Mouse (Mus musculus) mouse embryonic stem cell (cell line): Measurements from ENCODE around the gene Tbx3.

Source experiments
- in situ Hi-C, 2 experiments: fragments of 300-500 bp; cut with MboI; formaldehyde crosslinking; loops; 1 replicate in 1 of 2; 3 replicates in 1 of 2; pipeline ENCODE4 v1.14.3; 2019 to 2020; ENCODE audit warnings: low sequenced_read_pairs in 2 of 2, low pct_unique_long_range_greater_than_20kb in 1 of 2, mixed read lengths in 1 of 2; ENCODE audit not compliant: unreplicated experiment in 1 of 2

Gene Tbx3

DNA sequence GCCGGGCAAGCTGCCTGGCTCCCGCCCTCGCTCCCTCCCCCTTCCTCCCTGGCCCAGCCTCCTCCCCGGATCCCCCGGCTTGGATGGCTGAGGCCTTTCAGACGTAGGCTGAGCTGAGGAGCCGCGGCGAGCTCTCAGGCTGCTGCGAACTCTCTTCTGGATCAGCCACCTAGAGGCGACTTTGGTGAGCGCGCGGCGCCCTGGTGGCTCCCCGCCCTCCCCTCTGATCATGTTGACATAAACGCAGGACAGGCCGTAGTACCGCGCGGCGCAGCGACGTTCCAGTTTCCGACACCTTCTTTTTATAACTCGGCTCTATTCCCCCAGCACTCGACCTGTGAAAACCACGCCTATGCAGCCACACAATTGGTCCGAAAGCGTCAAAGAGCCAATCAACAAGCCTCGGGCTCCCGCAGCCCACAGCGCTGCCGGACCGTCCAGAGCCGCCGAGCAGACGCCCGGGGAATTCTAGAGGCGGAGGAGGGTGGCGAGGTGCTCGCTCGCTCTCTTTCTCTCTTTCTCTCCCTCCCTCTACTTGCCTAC lies at the start of gene Tbx3:
Gene Tbx3, plus strand, starts transcription at position 104 of the 543 bp plus-strand sequence.
- in situ Hi-C loops, result loop anchor here (5.0 to 25.0 kb wide), 2 partner anchors 88 to 767 kb away; partner anchors contain the start of gene Lhx5 (in 1 of the 2)

DNA sequence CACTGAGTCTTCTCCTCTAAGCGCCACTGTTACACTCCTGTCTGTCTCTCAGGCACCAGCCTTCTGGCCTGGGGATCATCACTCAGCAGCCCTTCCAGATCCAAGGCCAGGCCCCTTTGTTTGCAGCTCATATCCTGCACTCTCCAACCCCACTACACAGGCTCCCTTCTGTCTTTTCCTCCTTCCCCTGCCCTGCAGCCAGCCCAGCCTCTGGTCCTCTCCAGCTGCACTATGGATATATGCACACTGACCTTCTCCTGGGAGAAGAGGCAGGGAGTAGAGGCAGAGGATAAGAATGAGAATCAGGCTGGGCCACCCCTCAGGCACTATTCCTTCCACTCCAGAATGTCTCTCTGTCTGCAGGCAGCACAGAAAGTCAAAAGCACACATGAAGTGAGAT lies 48.4 kb upstream of the Tbx3 start:
- in situ Hi-C loops, result no loop called here

DNA sequence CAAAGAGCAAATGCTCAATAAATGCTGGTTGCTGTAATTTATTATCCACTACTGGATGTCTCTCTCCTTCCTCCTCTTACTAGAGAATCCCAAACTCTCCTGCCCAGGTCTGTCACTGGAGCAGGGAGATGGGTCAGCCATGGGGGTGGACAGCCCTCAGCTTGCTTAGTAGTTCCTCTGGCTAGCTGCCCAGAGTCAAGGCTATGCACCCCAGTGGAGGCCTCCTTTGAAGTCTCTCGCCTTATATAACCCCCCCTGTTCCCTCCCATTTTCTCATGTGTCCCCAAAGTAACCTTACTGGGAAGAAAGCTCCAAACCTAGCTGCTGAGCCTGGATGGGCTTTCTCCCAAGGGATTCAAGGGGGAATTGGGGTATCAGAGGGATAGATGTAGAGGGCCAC lies 45.9 kb upstream of the Tbx3 start:
- in situ Hi-C loops, result no loop called here

DNA sequence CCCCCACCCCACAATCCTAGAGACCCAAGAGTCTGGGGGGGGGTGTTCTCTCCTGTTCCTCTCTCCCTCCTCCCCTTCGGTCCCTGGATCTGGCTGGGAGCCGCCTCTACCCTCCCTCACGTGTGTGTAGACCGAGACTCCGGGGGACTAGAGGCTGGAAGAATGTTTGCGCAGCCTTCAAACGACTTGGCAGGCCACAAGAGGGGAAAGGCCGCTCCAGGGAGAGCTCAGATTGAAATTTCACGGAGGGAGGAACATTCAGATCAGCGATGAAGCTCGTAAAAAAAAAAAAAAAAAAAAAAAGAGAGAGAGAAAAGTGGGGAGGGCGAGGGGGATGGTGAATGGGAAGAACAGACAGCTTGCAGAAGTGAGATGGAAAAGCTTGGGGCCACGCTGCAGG lies 44.9 kb upstream of the Tbx3 start:
- in situ Hi-C loops, result no loop called here

DNA sequence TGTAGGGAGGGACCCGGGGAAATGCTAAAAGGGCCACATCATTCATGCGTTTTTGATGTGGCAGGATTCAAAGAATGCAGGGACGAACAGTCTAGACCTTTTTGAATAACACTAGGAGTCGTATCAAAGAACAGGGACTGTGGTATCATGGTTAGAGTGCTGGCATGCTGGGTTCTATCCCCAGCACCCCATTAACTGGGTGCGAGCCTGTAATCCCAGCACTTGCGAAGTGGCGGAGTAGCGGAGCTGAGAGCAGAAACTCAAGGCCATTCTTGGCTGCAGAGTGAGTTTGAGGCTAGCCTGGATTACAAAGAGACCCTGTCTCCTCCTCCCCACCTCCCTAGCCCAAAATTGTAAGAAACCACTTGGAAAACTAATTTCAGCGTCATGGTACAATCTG lies 44.3 kb upstream of the Tbx3 start:
- in situ Hi-C loops, result no loop called here

DNA sequence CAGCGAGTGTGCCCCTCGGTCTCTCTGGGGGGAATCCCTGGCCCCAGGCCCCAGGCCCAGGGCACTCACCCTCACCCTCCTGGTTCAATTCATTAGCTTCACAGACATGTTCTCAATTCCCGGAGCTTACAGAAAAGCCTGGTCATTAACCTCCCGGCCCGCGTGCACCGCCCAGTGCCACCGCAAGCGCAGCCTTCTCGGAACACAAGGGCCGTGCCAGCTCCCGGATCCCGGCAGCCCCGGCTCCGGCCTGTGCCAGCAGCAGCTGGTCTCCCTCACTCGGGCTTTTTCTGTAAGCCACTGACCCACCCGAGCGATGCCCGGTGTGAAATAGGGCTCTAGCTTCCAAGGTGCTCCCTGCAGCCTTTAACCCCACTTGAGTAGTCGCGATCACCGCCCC lies 43.8 kb upstream of the Tbx3 start:
- in situ Hi-C loops, result no loop called here

DNA sequence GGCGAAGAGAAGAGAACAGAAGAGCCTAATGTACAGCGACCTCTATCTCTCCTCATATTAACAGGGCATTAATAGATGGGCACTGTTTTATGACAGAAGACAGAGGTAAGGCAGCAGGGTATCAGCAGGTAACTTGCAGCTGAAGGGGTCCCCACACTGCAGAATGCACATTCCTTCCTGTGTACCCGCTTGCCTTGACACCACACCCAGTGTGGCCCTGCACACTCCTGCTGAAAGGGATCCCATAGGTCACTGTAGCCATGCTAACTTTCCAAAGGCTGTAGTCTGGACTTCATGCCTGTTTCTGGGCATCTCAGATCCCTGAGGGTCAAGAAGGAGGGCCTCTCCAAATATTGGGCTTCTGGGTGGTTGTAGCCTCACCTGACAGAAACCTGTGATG lies 42.4 kb upstream of the Tbx3 start:
- in situ Hi-C loops, result no loop called here

DNA sequence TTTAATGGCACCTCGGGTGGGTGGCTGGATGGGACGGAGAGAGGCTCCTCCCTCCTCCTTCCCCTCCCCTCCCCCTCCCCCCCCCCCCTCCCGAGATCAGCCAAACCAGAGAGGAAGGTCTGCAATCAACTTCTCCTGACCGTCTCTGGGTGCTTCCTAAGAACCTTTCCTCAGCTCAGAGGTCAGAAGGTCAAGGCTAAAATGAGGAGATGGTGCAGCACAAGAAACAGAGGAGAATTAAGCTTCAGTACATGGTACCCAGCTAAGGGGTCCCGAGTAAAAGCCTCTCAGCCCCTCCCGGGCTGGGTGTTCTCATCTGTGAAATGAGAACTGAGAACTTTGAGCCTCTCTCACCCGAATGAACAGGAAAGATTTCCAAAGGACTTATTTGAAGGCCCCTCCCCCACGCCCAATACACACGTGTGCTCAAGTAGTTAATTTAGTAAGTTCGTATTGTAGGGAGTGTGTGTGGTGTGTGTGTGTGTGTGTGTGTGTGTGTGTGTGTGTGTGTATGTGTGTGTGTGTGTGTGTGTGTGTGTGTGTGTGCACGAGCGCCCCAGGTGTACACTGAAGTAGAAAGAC lies 41.6 kb upstream of the Tbx3 start:
- in situ Hi-C loops, result no loop called here

DNA sequence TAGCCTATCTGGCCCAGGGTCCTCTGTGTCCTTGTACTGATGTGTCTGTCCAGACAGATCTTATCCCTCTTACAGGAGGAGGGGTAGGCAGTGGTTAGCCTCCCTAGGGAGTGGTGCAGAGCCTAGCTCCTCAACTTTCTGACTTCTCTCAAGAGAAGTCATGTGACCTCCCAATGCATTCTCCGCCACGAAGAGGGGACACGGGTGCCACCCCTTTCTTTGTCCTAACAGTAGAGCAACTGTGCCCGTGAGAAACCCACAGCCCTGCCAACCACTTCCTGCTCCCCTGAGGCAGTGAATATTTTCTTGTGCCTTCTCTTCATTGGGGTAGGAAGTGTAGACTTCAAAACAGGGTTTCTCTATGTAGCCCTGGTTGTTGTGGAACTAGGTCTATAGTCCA lies 36.9 kb upstream of the Tbx3 start:
- in situ Hi-C loops, result no loop called here

DNA sequence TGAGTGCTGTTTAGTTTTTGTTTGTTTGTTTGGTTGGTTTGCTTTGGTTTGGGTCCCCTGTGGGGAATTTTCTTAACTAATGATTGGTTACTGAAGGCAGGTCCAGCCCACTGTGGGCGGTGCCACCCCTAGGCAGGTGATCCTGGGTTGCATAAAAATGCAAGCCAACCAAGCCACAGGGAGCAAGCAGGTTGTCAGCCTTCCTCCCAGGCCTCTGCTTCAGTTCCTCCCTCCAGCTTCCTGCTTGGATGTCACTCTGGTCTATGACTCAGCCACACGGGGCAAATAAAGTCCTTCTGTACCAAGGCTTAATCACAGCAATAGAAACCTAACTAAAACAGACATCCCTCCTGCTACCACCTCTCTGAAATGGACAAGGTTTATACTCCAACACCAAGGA lies 35.6 kb upstream of the Tbx3 start:
- in situ Hi-C loops, result no loop called here

DNA sequence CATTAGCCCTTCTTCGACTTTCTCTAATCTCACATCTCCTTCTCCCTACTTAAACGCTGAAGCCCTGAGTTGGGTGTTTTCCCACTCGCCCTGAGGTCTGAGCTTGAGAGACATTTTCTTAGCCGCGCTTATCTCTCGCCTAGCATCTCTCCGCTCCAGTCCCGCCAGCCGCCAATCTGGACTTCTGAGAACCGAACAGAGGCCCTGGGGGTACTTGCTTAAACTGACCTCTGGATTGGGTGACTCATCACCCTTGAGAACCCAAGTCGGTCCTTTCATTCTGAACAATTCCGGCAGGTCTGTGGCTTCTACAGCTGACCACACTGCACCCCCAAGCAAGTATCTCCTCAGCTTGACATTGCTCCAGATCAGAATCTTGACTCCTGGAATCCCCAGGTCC lies 32.2 kb upstream of the Tbx3 start:
- in situ Hi-C loops, result no loop called here

DNA sequence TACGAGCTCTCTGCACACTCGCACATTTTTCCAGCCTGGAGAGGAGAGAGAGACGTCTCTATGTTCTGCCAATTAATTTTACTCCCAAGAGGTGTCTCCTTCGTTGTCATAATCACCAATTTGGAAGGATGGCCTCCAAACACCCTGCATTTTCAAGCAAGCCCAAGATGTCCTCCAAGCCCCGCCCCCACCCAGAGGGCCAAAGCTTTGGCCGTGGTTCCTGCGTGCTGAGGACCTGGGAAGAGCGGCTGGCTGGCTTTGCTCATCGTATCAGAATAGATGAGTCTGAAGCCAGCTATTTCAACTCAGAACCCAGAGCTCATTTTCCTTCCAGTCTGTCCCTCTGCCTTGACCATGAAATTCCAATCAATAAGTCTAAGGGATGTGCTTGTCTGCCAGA lies 29.4 kb upstream of the Tbx3 start:
- in situ Hi-C loops, result no loop called here

DNA sequence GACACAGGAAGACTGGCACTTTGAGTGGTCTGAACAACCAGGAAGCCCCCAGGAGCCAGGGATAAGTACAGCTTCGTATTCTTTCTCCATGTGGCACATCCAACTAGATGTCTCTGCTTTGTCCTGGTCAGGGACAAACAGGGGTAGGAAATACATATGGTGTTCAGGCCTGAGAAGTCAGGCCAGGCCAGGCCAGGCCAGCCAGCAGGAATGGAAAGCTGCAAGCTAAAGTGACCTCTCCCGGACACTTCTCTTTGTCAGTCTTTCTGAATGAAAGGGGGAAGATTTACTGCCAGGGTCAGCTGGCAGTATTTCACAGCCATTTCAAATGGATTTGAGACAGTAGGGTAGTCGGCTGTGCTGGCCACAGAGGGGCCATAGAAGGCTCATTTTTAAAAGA lies 28.8 kb upstream of the Tbx3 start:
- in situ Hi-C loops, result no loop called here

DNA sequence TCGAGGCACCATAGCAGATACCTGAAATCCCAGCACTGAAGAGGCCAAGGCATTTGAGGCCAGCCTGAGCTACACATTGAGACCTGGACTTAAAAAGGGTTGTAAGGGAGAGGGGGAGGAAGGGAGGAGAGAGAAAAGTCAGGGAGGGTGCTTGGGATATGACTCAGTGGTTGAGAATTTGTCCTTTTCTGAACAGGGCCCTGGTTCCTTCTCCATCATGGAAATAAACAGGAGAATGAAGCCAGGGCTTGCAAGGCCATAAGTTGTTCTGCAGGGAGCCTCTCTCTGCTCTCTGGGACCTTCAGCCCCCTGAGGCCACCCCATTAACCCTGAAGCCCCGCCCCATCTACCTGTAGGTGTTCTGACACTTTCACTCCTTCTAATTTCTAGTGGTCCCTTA lies 23.5 kb upstream of the Tbx3 start:
- in situ Hi-C loops, result no loop called here

DNA sequence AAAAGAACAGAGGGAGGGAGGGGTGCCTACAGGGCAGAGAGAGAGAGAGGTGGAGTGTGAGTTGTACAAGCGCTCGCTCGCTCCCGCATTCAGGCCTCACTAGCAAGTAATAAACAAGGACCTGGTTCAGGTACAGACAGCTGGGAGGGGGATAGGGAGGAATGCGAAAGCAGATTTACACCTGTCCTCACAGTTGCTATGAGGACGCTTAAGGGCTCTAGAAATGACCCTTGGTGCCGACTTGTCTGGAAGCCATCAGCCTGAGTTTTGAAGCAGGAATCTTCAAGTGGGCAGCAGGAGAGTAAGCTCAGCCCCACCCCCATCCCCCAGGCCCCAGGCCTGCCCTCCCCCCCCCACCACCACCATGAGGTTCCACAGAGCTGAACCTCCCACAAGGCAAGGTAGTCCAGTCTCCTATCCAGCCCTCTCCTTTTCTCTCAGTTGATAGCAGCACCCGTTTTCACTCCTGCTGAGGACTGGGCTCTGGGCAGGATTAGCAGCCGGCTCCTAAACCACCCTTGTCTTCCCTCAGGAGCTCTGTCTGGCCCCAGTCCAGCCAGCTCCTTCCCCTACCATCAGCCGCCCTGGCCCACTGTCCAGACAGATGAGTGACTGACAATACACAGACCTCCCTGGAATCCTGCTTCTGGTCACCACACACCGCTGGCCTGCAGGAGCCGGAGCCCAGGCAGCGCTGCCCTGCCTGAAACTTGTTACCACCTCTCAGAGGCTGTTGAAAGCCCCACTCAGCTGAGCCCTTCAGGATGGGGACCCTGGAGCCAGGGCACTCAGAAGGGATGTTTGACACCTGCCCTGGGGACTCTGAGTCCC lies 19.1 kb upstream of the Tbx3 start:
- in situ Hi-C loops, result loop anchor here in 1 of 2 experiments (25.0 kb wide), 1 partner anchor 786 kb away; the partner anchor contains the start of gene Lhx5

DNA sequence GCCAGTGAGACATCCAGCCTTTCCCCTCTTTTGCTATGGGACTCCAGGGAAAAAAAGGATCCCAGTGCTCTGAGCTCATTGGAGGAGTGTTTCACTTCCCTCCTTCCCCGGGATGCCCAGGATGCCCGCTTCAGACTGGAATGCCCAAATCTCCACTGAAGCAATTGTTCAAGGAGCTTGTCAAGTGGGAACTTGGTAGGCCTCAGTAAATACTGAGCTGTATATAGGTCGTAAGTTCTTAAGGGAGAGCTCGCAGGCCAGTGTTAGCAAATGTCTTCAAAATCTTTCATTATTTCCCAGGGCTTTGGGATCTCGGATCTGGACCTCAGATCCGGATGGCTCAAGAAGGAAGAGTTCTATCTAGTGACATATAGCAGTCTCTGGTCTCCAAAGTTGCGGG lies 14.1 kb upstream of the Tbx3 start:
- in situ Hi-C loops, result loop anchor here in 1 of 2 experiments (25.0 kb wide), 1 partner anchor 781 kb away; the partner anchor contains the start of gene Lhx5

DNA sequence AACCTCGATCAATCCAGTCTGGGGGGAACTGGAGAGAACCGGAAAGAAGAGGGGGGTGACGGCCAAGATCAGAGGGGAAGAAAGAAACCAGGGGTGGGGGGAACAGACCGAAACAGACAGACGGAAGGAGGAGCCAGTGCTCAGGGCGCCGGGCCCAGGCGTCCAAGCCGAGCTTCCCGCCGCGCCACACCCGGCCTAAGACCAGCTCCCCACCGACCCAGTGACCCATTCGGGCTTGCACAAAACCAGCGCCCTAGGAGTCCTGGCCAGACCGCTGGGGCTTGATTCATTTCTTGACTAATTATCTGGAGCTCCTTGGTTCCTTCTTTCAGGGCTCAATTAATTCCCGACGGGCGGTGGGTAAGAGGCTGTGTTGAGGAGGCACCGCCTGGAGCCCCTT lies 13.6 kb upstream of the Tbx3 start:
- in situ Hi-C loops, result loop anchor here in 1 of 2 experiments (25.0 kb wide), 1 partner anchor 780 kb away; the partner anchor contains the start of gene Lhx5

DNA sequence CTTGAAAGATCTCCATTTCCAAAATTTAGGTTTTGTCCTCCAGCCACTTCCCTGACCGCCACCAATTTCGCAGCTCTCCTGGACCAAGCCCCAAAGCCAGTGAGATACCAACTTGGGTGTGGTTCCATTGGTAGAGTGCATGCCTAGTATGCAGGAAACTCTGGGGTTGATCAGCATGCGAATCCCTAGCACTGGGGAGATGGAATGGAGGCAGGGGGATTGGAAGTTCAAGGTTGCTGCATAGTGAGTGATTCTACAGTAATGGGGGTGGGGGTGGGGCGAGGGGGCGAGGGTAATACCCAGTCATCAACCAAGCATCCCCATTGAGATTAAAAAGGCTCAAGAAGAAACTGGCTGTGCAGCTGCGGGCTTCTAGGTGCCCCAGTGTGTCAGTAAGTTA lies 13.1 kb upstream of the Tbx3 start:
- in situ Hi-C loops, result loop anchor here in 1 of 2 experiments (25.0 kb wide), 1 partner anchor 780 kb away; the partner anchor contains the start of gene Lhx5

DNA sequence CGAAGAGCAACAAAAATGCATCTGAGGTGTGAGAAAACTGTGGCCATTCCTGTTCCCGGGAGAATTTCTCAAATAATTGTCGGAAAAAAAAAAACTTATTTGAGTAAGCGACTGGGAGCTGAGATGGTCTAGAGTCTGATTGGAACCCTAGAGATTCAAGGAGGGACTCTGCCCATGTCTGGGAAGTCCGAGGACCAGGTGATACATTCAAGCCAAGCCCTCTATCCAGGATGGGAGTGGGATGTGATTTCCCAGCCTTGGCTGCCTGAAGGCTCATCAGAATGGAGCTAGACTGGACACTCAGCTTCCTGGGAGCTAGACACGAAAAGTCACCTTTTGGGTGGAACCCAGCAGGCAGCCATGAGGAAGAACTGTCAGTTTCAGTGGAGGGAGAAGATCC lies 12.7 kb upstream of the Tbx3 start:
- in situ Hi-C loops, result loop anchor here in 1 of 2 experiments (25.0 kb wide), 1 partner anchor 779 kb away; the partner anchor contains the start of gene Lhx5
